Mouse (Mus musculus) CD8-positive naive resting alpha-beta T cell, adult 57 days (primary cell): Measurements from ENCODE around the gene Gm10147. TPM values are rescaled to one million over a fixed set of nuclear protein-coding genes. Genes with fewer than 3 reads are reported as not detected.

Experiments used
- total RNA-seq: library from RNA; stranded (reverse); gene quantifications from one replicate; pipeline ENCODE4 v1.2.4, GENCODE M21; 2023

The Gm10147 gene
- total RNA-seq = not detected

DNA sequence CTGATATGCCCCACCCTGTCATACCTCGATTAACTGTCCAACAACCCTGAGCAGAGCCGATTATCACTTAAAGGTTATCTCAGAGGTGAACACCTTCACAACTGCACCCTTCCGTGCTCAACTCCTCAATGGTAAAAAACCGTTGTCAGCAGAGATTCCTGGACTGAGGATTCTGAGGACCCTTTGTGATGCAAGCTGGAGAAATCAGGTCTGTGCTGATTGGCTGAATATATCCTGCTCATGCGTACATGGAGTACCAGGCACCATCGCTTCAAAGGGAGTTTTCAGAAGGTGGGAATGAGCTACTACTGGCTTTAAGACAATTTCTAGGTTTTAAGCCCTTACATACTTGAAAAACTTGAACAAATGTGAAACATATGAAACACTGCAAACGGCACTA is at the start of gene Gm10147:
Gene Gm10147 (minus strand): TSS at position 101 of the 400 bp plus-strand sequence.

